Mouse (Mus musculus) ES-Bruce4 (cell line): ENCODE measurements around the gene Serpina3c. TPM values are rescaled to one million over a fixed set of nuclear protein-coding genes. Genes with fewer than 3 reads are reported as not detected.

Experiments
- H3K27ac ChIP-seq: 2 replicates; pipeline ENCODE4 v1.5.1; 2012; ENCODE audit warnings: low read length, inconsistent platforms; ENCODE audit not compliant: insufficient read depth
- H3K27me3 ChIP-seq: 2 replicates; pipeline ENCODE4 v1.6.1; 2012; ENCODE audit warnings: mild to moderate bottlenecking, low read length, inconsistent platforms; ENCODE audit not compliant: control insufficient read depth, poor library complexity, insufficient read depth, severe bottlenecking
- H3K36me3 ChIP-seq: 2 replicates; pipeline ENCODE4 v1.6.1; 2012; ENCODE audit warnings: inconsistent platforms, mild to moderate bottlenecking, low read length, moderate library complexity; ENCODE audit not compliant: control insufficient read depth, poor library complexity, insufficient read depth, severe bottlenecking
- H3K4me1 ChIP-seq: one replicate; pipeline ENCODE4 v1.8.1; 2011; ENCODE audit warnings: low read length; ENCODE audit not compliant: control insufficient read depth, insufficient read depth
- H3K4me3 ChIP-seq: 2 replicates; pipeline ENCODE4 v1.5.1; 2011; ENCODE audit warnings: low read depth, mild to moderate bottlenecking, low read length
- H3K9ac ChIP-seq: 2 replicates; pipeline ENCODE4 v1.6.1; 2012; ENCODE audit warnings: low read depth, mild to moderate bottlenecking, inconsistent platforms; ENCODE audit not compliant: poor library complexity, severe bottlenecking
- H3K9me3 ChIP-seq: replicated peaks from 2 replicates; pipeline ENCODE4 v1.6.1; 2012; ENCODE audit warnings: mild to moderate bottlenecking, low read length, inconsistent platforms; ENCODE audit not compliant: control insufficient read depth, poor library complexity, insufficient read depth, severe bottlenecking
- CTCF ChIP-seq: IDR thresholded peaks from one replicate; pipeline ENCODE4 v1.8.1; 2011; ENCODE audit warnings: low read depth, low read length
- EP300 ChIP-seq: IDR thresholded peaks from 2 replicates; pipeline ENCODE4 v1.6.1; 2011; ENCODE audit warnings: low read depth, low read length; ENCODE audit not compliant: insufficient read depth
- POLR2A ChIP-seq: IDR thresholded peaks from one replicate; pipeline ENCODE4 v1.8.1; 2011; ENCODE audit warnings: low read length; ENCODE audit not compliant: insufficient read depth
- polyA plus RNA-seq: library from polyadenylated mRNA; stranded (reverse); fragments of >200 nt; gene quantifications from 2 replicates; pipeline ENCODE4 v1.2.4, GENCODE M21; 2011; ENCODE audit warnings: low read depth; ENCODE audit not compliant: missing spikeins, insufficient read depth, insufficient read length

Serpina3c gene
- polyA plus RNA-seq, 1 experiment, result not detected

GRCm38 (mm10) chr12:104108507-104108906 is 45.2 kb downstream of the Serpina3c start:
- no peak overlapping the region for H3K27ac ChIP-seq
- H3K27me3 ChIP-seq, result no peaks in the 10 kb centered on the region; the same call in 1 of the 2 replicates
- H3K4me1 ChIP-seq, result no peaks in the 10 kb centered on the region
- H3K36me3 ChIP-seq, result no peaks in the 10 kb centered on the region
- H3K9me3 ChIP-seq, result no peaks in the 10 kb centered on the region
- no peak overlapping the region for H3K9ac ChIP-seq
- TF ChIP-seq EP300, result no peak
- no peak for TF ChIP-seq CTCF
- TF ChIP-seq POLR2A, result no peak
- H3K4me3 ChIP-seq, result no peak overlapping the region

- TF ChIP-seq POLR2A, result no peak
- TF ChIP-seq CTCF, result no peak
- no peak for TF ChIP-seq EP300
- H3K9ac ChIP-seq, result no peak overlapping the region
- H3K36me3 ChIP-seq, result no peaks in the 10 kb centered on the region
- H3K9me3 ChIP-seq, result no peaks in the 10 kb centered on the region
- H3K4me1 ChIP-seq, result no peaks in the 10 kb centered on the region
- H3K4me3 ChIP-seq, result no peak overlapping the region
- no peaks in the 10 kb centered on the region for H3K27me3 ChIP-seq
- H3K27ac ChIP-seq, result no peak overlapping the region
Measured at GRCm38 (mm10) chr12:104106919-104107318, 46.8 kb downstream of the Serpina3c start.

GRCm38 (mm10) chr12:104105847-104106246 is 47.8 kb downstream of the Serpina3c start:
- H3K4me1 ChIP-seq, result no peaks in the 10 kb centered on the region
- H3K36me3 ChIP-seq, result no peaks in the 10 kb centered on the region
- no peak overlapping the region for H3K4me3 ChIP-seq
- TF ChIP-seq POLR2A (no peak), EP300 (no peak), CTCF (no peak)
- no peak overlapping the region for H3K9ac ChIP-seq
- H3K27me3 ChIP-seq, result no peaks in the 10 kb centered on the region
- no peaks in the 10 kb centered on the region for H3K9me3 ChIP-seq
- H3K27ac ChIP-seq, result no peak overlapping the region

GRCm38 (mm10) chr12:104100768-104101167 is 52.9 kb downstream of the Serpina3c start, which contains the start of gene Serpina5:
TSS of gene Serpina5 (plus strand) at chr12:104101113.
- Histone ChIP-seq H3K27ac (no peak within 1 kb of the TSS), H3K4me1 (no peaks in the 10 kb centered on the region), H3K27me3 (no peaks in the 10 kb centered on the region), H3K9me3 (no peaks in the 10 kb centered on the region), H3K4me3 (no peak within 1 kb of the TSS), H3K36me3 (no peaks in the 10 kb centered on the region), H3K9ac (no peak within 1 kb of the TSS)
- TF ChIP-seq POLR2A (no peak), CTCF (no peak), EP300 (no peak)

Other genes with a start within 250 kb of the Serpina3c start
- not detected in 2 replicates for gene Serpina1c, start 249.0 kb downstream of the Serpina3c start, polyA plus RNA-seq
- not detected in 2 replicates for gene Serpina1e, start 194.9 kb downstream of the Serpina3c start, polyA plus RNA-seq
- gene Serpina11, start 163.9 kb downstream of the Serpina3c start, polyA plus RNA-seq, result not detected in 2 replicates
- not detected in 2 replicates for gene Serpina9, start 140.1 kb downstream of the Serpina3c start, polyA plus RNA-seq
- gene Serpina12, start 109.4 kb downstream of the Serpina3c start, polyA plus RNA-seq, result not detected in 2 replicates
- gene Serpina5, start 52.8 kb downstream of the Serpina3c start, polyA plus RNA-seq, result not detected in 2 replicates
- not detected in 2 replicates for gene Serpina3a, start 41.1 kb downstream of the Serpina3c start, polyA plus RNA-seq
- gene Serpina3b, start 25.9 kb downstream of the Serpina3c start, polyA plus RNA-seq, result not detected in 2 replicates
- not detected in 2 replicates for gene Serpina3f, start 60.7 kb upstream of the Serpina3c start, polyA plus RNA-seq
- 1.2 TPM in 1 of 2 replicates, not detected in the other for gene Serpina3g, start 82.4 kb upstream of the Serpina3c start, polyA plus RNA-seq
- 1.1 and 2.3 TPM in 2 replicates for gene Serpina3i, start 109.3 kb upstream of the Serpina3c start, polyA plus RNA-seq
- gene Serpina3j, start 160.7 kb upstream of the Serpina3c start, polyA plus RNA-seq, result not detected in 2 replicates
- not detected in 2 replicates for gene Serpina3k, start 184.6 kb upstream of the Serpina3c start, polyA plus RNA-seq
- 6.1 and 7.0 TPM in 2 replicates for gene Serpina3m, start 184.6 kb upstream of the Serpina3c start, polyA plus RNA-seq